Mouse (Mus musculus) left cerebral cortex, adult 9 months (tissue): ENCODE results near the gene Anxa3.

Experiments used
- DNase-seq, 2 experiments: peaks; one replicate each; pipeline ENCODE4 v3.0.0; 2022; ENCODE audit warnings: low spot score in 2 of 2

Gene Anxa3

GRCm38 (mm10) chr5:96847986-96848385, 54.8 kb downstream of the Anxa3 start:
- DNase-seq, result no peak

- DNase-seq, result no peak
These were observed 55.2 kb downstream of the Anxa3 start for GRCm38 (mm10) chr5:96848386-96848785.

GRCm38 (mm10) chr5:96849232-96849631, 56.1 kb downstream of the Anxa3 start:
- no peak for DNase-seq

- DNase-seq, result no peak
These were observed 60.3 kb downstream of the Anxa3 start for GRCm38 (mm10) chr5:96853451-96853850.

GRCm38 (mm10) chr5:96854350-96854749, 61.2 kb downstream of the Anxa3 start:
- DNase-seq, result no peak

GRCm38 (mm10) chr5:96859938-96860337, 66.8 kb downstream of the Anxa3 start:
- DNase-seq, result no peak

- DNase-seq, result no peak
These were observed 74.0 kb downstream of the Anxa3 start for GRCm38 (mm10) chr5:96867171-96867570.

- no peak for DNase-seq
These were observed 75.8 kb downstream of the Anxa3 start for GRCm38 (mm10) chr5:96868893-96869292.

GRCm38 (mm10) chr5:96870996-96871395, 77.9 kb downstream of the Anxa3 start:
- no peak for DNase-seq

GRCm38 (mm10) chr5:96878178-96878577, 85.0 kb downstream of the Anxa3 start:
- no peak for DNase-seq

- no peak for DNase-seq
These were observed 85.9 kb downstream of the Anxa3 start for GRCm38 (mm10) chr5:96878851-96879540.

GRCm38 (mm10) chr5:96880231-96880630, 87.1 kb downstream of the Anxa3 start:
- DNase-seq, result no peak

- no peak for DNase-seq
These were observed 88.0 kb downstream of the Anxa3 start for GRCm38 (mm10) chr5:96881118-96881517.

- no peak for DNase-seq
These were observed 88.5 kb downstream of the Anxa3 start for GRCm38 (mm10) chr5:96881613-96882012.

GRCm38 (mm10) chr5:96885202-96885601, 92.1 kb downstream of the Anxa3 start:
- DNase-seq, result no peak

- no peak for DNase-seq
These were observed 95.3 kb downstream of the Anxa3 start for GRCm38 (mm10) chr5:96888396-96888795.

GRCm38 (mm10) chr5:96890367-96890766, 97.2 kb downstream of the Anxa3 start:
- peak in 1 of 2 experiments; percentile 34 for DNase-seq
